Mouse (Mus musculus) kidney, adult 8-10 months (tissue): ENCODE measurements around the gene Git2.

Experiments used
- DNase-seq, 2 experiments: peaks; one replicate each; pipeline ENCODE4 v3.0.0; 2022

The Git2 gene

DNA sequence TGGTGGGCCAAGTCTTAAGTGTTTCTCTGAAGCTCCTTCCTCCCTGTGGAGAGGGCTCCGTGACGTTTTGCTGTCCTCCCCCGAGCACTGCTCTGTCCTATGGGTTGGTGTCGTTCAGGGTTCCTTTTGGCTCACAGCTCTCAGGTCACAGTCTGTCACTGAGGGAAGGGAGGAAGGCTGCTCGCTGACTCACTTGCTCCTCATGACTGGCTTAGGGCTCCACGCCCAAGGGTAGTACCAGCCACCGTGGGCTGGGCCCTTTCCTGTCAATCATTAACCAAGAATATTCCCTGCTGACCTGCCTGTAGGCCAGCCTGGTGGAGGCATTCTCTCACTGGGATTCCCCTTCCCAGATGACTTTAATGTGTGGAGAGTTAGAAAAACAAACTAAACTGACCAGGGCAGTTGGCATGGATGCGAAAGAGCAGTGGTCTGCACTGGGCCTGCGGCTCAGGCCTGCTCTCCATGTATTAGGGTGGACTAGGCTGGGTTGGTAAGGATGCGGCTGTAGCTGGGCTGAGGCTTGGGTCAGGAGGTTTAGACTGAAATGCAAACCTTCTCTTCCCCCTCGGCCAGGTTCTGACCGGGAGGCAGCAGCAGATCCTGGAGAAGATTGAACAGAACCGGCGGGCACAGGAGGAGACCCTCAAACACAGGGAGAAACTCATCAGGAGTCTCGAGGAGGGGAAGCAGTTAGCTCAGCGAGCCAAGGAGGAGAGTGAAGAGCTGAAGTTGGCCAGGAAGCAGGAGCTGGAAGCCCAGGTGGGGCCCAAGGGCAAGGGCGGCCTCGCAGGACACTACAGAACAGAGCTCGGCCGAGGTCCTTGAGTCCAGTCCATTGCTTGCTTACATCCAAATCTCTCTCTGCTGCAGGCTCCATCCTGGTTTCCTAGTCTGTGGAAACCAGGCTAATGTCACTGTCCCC is 56.1 kb downstream of the Git2 start:
- peak; percentile 85 to 92 for DNase-seq

- DNase-seq: no peak
Observed at GRCm38 (mm10) chr5:114718483-114718882, 56.8 kb downstream of the Git2 start.

GRCm38 (mm10) chr5:114717937-114718336 is 57.4 kb downstream of the Git2 start:
- DNase-seq: no peak

GRCm38 (mm10) chr5:114717292-114717691 is 58.0 kb downstream of the Git2 start:
- no peak for DNase-seq

- no peak for DNase-seq
Observed at GRCm38 (mm10) chr5:114714551-114714950, 60.8 kb downstream of the Git2 start.

GRCm38 (mm10) chr5:114709357-114709756 is 66.0 kb downstream of the Git2 start:
- DNase-seq: no peak

DNA sequence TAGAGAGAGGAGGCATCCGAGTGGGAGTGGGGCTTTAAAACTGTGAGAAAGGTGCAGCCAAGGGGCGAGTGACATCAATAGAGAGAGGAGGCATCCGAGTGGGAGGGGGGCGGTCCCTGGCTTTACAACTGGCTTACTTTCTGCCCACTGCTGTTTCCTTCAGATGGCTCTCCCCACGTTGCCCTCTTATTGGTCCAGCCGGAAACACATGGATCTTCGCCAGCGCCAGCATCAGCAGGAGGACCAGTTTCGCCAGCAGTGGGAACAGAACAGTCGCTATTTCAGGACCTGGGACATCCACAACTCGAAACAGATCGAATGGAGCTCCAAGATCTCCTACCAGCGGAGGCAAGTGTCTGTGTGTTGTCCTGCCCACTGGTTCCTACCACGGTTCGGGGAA is 66.8 kb downstream of the Git2 start:
- DNase-seq: no peak

DNA sequence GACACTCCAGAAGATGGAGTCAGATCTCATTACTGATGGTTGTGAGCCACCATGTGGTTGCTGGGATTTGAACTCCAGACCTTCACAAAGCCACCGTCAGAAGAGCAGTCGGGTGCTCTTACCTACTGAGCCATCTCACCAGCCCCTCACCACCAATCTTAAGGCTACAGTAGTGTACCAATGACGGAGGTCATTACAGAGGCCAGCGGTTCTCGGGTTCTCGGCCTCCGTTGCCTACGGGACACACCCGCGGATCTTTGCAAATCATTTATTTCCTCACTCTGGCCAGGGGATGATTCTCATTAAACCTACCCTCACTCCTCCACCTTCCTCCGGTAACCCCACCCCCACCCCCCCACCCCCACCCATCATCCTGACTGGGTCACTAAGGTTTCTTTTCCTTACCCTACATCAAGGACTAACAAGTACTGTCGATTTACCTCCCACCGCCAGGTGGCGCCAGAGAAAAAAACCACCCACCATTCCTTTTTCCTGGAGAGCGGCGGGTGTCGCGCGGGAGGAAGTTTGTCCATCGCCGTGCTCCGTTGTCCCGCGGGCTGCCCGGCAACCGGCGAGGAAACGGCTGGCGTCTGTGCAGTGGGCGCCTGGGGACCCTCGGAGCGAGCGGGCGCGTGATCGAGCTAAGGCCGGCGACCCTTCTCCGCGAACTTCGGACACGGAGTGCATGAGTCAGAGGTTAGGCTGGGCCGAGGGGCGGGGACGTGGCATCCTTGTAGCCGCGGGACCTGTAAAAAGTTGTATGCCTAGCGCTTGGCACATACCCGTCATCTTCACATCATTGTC is 67.8 kb downstream of the Git2 start, which contains the start of gene Tchp:
Gene Tchp, plus strand, starts transcription at position 496 of the 804 bp plus-strand sequence.
- peak; percentile 92 to 96 for DNase-seq

DNA sequence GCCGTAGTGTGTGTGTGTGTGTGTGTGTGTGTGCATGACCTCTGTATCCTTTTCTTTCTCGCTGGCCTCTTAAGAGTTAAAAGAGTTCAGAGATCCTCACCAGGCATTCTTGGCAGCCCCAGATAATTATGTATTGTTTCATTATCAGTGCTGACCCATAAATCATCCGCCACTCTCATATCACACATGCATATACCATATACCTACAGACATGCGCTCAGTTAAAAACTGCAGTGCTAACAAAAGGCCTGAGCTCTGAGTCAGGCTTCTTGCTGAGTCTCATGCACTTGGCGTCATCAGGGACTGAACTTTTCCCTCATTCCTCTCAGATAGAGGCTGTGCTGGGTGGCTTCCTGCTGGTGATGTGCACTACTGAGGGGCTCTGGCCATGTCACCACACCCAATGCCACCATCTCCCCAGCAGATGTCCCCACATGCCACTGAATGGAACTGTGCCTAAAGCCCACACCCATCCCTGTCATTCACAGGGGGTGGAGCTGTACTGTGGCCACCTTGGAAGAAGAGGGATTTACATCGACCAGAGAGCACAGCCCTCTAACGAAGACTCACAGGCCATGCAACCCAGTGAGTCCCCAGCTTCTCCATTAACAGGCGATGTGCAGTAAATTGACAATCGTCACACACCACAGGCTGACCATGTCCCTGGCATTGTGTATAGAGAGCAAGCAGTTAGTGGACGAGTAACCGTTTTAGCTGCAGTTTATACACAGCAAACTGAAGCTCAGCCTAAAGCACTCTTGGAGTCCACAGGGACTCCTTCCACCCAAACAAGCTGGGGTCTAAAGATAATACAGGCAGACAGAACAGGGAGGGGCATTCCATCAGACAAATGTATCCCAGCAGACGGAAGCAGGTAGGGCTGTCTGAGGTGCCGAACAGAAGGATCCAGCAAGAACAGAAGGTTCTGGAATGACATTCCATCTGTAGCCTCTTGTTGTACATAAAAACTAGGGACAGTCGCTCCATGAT is 72.6 kb downstream of the Git2 start:
- no peak for DNase-seq

GRCm38 (mm10) chr5:114699015-114699414 is 76.3 kb downstream of the Git2 start:
- DNase-seq: no peak

DNA sequence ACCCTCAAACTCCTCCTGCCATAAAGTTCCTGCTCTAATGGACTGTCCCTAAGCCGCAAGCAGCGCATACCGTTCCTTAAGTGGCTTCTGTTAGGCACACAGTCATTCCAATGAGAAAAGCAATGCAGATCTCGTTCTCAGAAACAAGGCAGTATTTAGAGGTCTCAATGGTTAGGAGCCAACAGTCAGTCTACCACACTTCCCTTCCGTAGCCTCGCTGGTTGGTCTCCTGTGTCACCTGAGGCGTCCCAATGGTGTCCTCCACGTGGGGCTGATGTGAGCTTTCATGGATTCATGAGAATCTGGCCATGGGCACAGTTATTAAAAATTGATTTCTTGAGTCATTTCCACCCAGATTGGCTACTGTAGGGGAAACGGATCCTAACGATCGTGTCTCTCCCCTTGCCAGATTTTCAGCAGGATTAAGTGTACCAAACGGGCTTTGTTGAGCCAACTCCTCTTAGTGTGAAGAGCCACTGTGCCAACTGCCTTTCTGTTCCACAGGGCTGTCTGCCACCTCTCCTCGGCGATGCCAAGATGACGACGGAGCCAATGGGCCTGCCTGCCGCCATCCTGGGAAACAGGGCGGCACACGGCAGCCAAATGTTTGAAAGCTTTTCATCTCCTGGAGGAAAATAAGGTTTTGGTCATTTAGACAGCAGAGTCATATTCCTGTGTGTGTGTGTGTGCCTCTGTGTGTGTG is 77.1 kb downstream of the Git2 start:
- no peak for DNase-seq

DNA sequence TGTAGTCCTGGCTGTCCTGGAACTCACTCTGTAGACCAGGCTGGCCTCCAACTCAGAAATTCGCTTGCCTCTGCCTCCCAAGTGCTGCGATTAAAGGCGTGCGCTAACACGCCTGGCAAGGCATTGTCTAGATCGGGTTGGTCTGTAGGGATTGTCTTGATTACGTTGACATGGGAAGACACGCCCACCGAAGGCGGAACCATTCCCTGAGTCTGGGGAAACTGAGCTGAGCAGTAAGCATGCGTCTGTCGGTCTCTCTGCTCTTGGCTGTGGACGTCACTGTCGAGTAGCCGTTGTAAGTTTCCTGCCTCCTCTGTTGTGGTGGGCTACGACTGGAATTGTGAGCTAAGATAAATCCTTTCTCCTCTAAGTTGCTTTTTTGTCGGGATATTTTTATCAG is 78.4 kb downstream of the Git2 start:
- DNase-seq: no peak

- DNase-seq: no peak
Observed at GRCm38 (mm10) chr5:114695775-114696174, 79.5 kb downstream of the Git2 start.

DNA sequence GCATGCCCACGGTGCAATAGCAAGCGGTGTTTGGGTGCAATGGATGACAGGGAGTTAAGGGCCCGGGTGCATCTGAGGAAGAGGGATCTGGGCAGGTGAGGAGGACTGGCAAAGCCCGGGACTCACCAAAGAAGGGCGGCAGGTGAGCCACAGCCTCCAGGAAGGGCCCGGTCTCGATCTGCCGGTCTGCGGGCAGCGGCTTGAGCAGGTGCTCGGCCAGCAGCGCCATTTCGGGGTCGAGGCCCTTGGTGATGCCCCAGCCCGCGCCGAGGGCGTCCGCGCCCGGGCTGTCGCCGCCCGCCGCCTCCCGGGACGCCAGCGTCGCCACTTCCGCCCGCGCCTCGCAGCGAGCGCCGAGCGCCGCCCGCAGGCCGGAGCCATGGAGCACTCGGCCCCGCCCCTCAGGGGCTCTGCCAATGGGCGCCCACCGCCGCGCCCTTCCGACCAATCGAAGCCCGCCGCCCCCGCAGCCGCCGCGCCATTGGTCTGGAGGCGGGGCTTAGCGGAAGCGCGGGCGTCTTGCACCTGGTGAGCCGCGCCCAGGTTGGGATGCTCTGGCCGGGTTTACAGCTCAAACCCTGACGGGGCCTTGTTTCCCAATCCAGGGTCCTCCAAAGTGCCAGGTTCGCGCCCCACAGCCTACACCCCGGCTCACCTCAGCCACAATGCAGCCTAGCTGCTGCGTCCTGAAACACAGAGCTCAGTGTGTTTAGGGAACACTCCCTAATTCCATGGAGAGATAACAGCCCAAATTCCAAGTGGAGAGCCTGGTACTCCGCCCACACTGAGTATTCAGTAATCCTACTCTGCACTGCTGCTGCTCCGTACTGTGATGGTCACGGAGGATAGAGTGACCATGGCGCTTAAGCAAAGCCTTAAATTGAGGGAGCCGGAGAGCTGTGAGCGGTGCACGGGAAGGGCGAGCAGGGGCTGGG is 84.4 kb downstream of the Git2 start, which contains the start of gene Gltp:
Gene Gltp, minus strand, starts transcription at position 352 of the 935 bp plus-strand sequence.
- DNase-seq: peak; percentile 90

DNA sequence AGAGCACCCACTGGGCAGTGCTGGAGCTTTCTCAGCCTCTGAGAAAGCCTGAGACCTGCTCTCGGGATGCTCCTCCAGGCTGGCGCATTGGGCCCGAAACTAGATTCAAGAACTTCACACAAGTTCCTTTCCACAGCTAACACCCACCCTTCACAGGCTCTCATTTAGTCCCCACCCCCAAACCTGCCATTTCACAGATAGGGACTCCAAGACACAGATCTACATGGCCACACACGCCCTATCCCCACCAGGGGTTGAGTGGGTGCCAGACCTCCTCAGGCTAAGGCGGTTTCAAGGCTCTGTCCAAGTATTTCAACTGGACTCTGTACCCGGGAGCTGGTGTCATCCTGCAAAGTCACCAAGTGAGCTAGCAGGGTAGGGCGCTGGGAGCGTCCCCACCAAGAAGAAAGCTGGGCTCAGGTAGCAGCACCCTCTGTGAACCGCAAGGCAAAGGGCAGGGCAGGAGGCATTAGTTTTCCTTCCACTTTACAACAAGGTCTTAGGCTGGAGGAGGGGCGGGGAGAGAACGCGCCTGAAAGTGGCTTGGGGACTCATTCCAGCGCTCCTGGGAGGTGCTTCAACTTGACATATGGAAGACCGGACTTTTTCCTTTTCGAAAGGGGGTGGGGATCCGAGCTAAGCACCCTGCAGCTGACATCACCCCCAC is 85.5 kb downstream of the Git2 start:
- peak; percentile 76 to 82 for DNase-seq

GRCm38 (mm10) chr5:114688703-114689102 is 86.6 kb downstream of the Git2 start:
- no peak for DNase-seq

- no peak for DNase-seq
Observed at GRCm38 (mm10) chr5:114687901-114688300, 87.4 kb downstream of the Git2 start.

DNA sequence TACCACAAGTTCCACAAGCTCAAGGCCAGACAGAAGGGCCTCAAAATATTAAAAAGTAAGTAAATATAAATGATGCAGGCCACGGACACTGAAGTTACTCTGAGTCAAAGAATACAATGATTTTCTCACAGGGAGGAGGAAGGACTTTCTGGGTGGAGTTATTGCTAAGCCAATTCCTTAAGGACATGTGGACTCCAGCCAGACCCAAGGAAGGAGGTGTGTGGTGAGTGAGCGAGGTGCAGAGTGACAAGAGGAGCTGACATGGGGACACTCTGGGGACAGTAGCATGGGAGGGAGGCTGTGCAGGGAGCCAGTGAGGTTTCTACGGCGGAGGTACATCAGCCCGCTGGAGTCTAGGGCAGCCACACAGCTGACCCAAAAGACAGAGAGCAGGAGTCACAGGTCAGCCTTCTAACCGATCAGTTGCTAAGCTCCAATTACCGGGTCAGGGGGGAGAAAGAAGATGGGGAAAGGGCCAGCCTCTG is 88.5 kb downstream of the Git2 start:
- no peak for DNase-seq

GRCm38 (mm10) chr5:114685986-114686385 is 89.3 kb downstream of the Git2 start:
- no peak for DNase-seq

DNA sequence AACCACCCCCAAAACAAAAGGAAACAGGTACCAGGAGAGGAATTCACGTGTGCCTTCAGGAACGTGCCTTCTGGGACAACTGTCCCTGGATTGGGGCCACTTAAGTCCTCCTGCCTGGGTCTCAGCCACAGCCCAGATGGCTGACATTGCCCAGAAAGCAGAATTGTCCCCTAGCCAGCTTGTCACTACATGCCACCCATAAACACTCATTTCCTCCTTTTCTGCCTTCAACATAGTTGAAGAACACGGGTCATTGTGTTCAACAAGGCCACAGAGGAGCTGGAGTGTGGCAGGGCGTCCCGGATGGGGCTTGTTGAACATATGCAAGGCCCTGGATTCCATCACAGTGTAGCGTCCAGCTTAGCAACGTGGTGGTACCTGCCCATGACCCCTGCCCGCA is 93.6 kb downstream of the Git2 start:
- no peak for DNase-seq
